Mouse (Mus musculus): Measurements from ENCODE around the gene Man1c1. TPM values are rescaled to one million over a fixed set of nuclear protein-coding genes. Genes with fewer than 3 reads are reported as not detected.
A peak's percentile ranks its signal among the peaks of the same experiment; 100 is the strongest.

Gene Man1c1
- polyA plus RNA-seq, 1 experiment from 2014 or later = 3.3 TPM

GRCm38 (mm10) chr4:134579212-134579611, 124.9 kb downstream of the Man1c1 start:
- peak; percentile 66; the same call in 1 of the 2 replicates for ATAC-seq (ENCODE audit: borderline replicate concordance, extremely low read depth, low FRiP score, low TSS enrichment)
- Histone ChIP-seq H3K27me3 (no peaks in the 10 kb centered on the region), H3K9ac (0 out of 2 replicates have a peak overlapping the region, but pooled peaks have one; percentile 19), H3K4me2 (peak overlapping the region; percentile 44), H3K4me3 (0 out of 2 replicates have a peak overlapping the region, but pooled peaks have one; percentile 4), H3K4me1 (peaks cover 15% of the 10 kb centered on the region), H3K36me3 (no peaks in the 10 kb centered on the region), H3K27ac (no peak overlapping the region), H3K9me3 (no peaks in the 10 kb centered on the region)
- 7% methylated on average over 11 of the region's 11 CpGs for WGBS

DNA sequence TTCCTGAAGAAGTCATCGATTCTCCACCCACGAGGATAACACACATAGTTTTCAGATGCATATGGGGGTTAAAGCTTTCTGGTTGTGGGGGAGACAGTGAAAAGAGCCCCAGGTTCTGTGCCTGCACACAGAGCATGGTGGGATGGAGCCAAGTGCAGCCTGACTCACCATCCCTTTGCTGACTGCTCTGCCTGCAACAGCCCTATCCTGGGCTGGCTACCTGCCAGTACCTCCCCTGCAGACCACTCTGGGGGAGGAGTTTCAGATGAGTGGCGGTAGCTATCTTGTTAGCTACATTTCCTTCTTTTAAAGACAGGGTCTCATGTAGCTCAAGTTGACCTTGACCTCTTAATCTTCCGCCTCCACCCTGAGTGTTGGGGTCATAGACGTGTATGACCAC, 125.7 kb downstream of the Man1c1 start:
- no peak overlapping the region for H3K4me2 ChIP-seq
- H3K27ac ChIP-seq = no peak overlapping the region
- ATAC-seq (ENCODE audit: borderline replicate concordance, extremely low read depth, low FRiP score, low TSS enrichment) = no peak
- no peak overlapping the region for H3K9ac ChIP-seq
- WGBS = 44% methylated on average over 5 of the region's 5 CpGs
- no peak overlapping the region for H3K4me3 ChIP-seq
- no peaks in the 10 kb centered on the region for H3K36me3 ChIP-seq
- H3K27me3 ChIP-seq = no peaks in the 10 kb centered on the region
- peaks cover 15% of the 10 kb centered on the region for H3K4me1 ChIP-seq
- H3K9me3 ChIP-seq = no peaks in the 10 kb centered on the region

DNA sequence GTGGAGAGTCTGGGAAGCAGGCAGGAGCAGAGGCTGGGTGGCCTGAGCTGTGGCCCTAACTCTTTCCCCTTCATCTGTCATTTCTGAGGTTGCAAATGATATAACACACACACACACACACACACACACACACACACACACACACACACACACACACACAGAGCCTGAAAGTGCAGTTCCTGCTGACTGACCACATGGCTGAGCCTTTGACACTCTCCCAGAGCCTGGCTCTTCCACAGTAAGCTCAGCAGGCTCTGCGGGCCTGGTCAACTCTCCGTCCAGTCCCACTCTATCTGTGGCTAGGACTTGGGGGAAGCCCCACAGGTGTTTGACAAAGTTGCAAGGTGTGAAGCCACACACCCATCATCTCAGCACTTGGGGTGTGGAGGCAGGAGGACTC, 126.8 kb downstream of the Man1c1 start:
- no peaks in the 10 kb centered on the region for H3K36me3 ChIP-seq
- H3K9me3 ChIP-seq = no peaks in the 10 kb centered on the region
- H3K4me2 ChIP-seq = no peak overlapping the region
- no peak overlapping the region for H3K4me3 ChIP-seq
- H3K27ac ChIP-seq = no peak overlapping the region
- WGBS = 71% methylated on average over 2 of the region's 2 CpGs
- no peak for ATAC-seq (ENCODE audit: borderline replicate concordance, extremely low read depth, low FRiP score, low TSS enrichment)
- H3K27me3 ChIP-seq = no peaks in the 10 kb centered on the region
- no peak overlapping the region for H3K9ac ChIP-seq
- H3K4me1 ChIP-seq = peaks cover 15% of the 10 kb centered on the region

GRCm38 (mm10) chr4:134575486-134575885, 128.6 kb downstream of the Man1c1 start:
- WGBS = 35% methylated on average over 11 of the region's 11 CpGs
- no peak for ATAC-seq (ENCODE audit: borderline replicate concordance, extremely low read depth, low FRiP score, low TSS enrichment)
- Histone ChIP-seq H3K27me3 (no peaks in the 10 kb centered on the region), H3K4me3 (no peak overlapping the region), H3K9ac (no peak overlapping the region), H3K4me2 (no peak overlapping the region), H3K27ac (no peak overlapping the region), H3K4me1 (peaks cover 15% of the 10 kb centered on the region), H3K9me3 (no peaks in the 10 kb centered on the region), H3K36me3 (no peaks in the 10 kb centered on the region)

DNA sequence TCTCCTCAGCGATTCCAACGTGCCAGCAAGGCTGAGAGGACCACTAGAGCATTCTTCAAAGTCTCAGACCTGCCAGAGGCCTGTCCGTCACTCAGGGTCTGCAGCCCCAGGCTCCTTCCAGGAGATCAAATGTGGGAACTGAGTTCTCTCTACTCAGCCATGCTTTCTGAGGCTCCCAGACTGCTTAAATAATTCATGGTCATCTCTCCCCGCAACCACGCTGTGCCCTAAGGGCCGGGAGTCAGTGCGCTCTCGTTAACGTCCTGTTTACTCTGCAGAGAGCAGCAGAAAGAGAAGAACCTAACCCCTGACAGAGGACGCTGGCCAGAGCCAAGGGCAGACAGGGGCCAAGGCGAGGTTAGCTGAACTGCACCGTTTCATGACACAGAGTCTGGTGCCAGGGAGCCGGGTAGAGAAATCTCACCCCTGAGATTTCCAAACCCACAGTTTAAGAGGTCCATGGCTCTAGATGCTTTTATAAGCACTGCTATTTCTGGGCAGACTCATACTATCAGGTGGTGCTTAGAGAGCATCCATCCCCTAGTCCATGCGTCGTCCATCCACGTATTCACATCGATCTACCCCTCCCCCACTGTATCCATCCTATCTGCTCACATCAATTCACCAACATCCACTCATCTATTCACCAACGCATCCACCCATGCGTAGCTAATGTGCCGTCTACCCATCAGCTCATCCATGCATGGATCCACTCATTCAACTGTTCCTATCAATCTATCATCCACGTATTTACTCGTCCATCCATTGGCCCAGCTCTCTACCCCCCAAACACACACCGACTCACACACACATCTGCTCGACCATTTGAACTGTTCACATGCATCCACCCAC, 131.4 kb downstream of the Man1c1 start:
- Histone ChIP-seq H3K9me3 (no peaks in the 10 kb centered on the region), H3K4me2 (no peak overlapping the region), H3K4me1 (peaks cover 6% of the 10 kb centered on the region), H3K4me3 (no peak overlapping the region), H3K27ac (no peak overlapping the region), H3K9ac (no peak overlapping the region), H3K27me3 (no peaks in the 10 kb centered on the region), H3K36me3 (no peaks in the 10 kb centered on the region)
- ATAC-seq (ENCODE audit: borderline replicate concordance, extremely low read depth, low FRiP score, low TSS enrichment) = no peak
- 79% methylated on average over 24 of the region's 24 CpGs for WGBS

DNA sequence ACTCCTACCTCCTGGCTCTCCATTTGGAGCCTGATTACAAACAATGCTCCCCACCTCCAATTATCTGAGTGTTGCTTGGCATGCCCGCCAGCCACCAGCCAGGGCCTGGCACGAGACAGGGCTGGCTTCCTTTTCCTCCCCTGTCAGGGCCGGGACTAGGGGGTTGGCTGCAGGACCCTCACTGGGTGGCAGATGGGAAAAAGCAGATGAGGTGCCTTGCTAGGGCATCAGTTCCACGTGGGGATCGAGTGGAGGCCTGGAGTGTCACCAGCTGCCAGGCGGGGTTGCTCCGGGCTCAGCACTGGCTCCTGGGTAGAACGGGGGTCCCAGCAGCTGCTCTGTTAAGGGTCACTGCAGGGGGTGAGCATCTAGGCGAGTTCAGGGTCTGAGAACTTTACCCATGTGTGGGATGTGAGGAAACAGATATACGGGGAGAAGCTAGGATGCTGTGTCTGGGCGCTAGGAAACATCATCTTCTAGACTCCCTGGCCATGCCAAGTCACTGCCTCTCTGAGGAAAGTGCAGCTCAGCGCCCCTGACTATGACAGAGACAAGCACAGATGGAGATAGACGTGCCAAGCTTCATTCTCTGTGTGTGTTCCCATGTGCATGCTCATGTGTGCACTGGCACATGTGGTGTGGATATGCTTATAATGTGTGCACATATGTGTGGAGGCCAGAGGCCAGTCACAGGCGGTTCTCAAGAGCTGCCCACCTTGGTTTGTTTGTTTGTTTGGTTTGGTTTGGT, 133.2 kb downstream of the Man1c1 start:
- ATAC-seq (ENCODE audit: borderline replicate concordance, extremely low read depth, low FRiP score, low TSS enrichment) = no peak
- Histone ChIP-seq H3K9ac (no peak overlapping the region), H3K27me3 (no peaks in the 10 kb centered on the region), H3K4me1 (peaks cover 10% of the 10 kb centered on the region), H3K27ac (no peak overlapping the region), H3K4me3 (no peak overlapping the region), H3K9me3 (no peaks in the 10 kb centered on the region), H3K36me3 (no peaks in the 10 kb centered on the region), H3K4me2 (no peak overlapping the region)
- 71% methylated on average over 14 of the region's 14 CpGs for WGBS

GRCm38 (mm10) chr4:134569831-134570230, 134.3 kb downstream of the Man1c1 start:
- ATAC-seq (ENCODE audit: borderline replicate concordance, extremely low read depth, low FRiP score, low TSS enrichment) = no peak

GRCm38 (mm10) chr4:134569205-134569604, 134.9 kb downstream of the Man1c1 start:
- Histone ChIP-seq H3K27me3 (no peaks in the 10 kb centered on the region), H3K4me3 (no peak overlapping the region), H3K4me2 (no peak overlapping the region), H3K36me3 (no peaks in the 10 kb centered on the region), H3K4me1 (peaks cover 10% of the 10 kb centered on the region), H3K27ac (no peak overlapping the region), H3K9me3 (no peaks in the 10 kb centered on the region), H3K9ac (no peak overlapping the region)
- 78% methylated on average over 6 of the region's 6 CpGs for WGBS
- no peak for ATAC-seq (ENCODE audit: borderline replicate concordance, extremely low read depth, low FRiP score, low TSS enrichment)

More at GRCm38 (mm10) chr4:134569831-134570230, 134.3 kb downstream of the Man1c1 start:
- Histone ChIP-seq H3K4me2 (no peak overlapping the region), H3K9ac (no peak overlapping the region), H3K27ac (no peak overlapping the region), H3K27me3 (no peaks in the 10 kb centered on the region), H3K4me1 (peaks cover 10% of the 10 kb centered on the region), H3K4me3 (no peak overlapping the region), H3K36me3 (no peaks in the 10 kb centered on the region), H3K9me3 (no peaks in the 10 kb centered on the region)
- 71% methylated on average over 8 of the region's 8 CpGs for WGBS

- Histone ChIP-seq H3K36me3 (no peaks in the 10 kb centered on the region), H3K9me3 (no peaks in the 10 kb centered on the region), H3K4me2 (peak overlapping the region; percentile 8; the same call in 1 of the 2 replicates), H3K27ac (no peak overlapping the region), H3K9ac (no peak overlapping the region), H3K4me1 (peaks cover 10% of the 10 kb centered on the region), H3K4me3 (no peak overlapping the region), H3K27me3 (no peaks in the 10 kb centered on the region)
- WGBS = 28% methylated on average over 19 of the region's 19 CpGs
- peak; percentile 50 for ATAC-seq (ENCODE audit: borderline replicate concordance, extremely low read depth, low FRiP score, low TSS enrichment)
Observed at GRCm38 (mm10) chr4:134567377-134568226, 136.5 kb downstream of the Man1c1 start.

DNA sequence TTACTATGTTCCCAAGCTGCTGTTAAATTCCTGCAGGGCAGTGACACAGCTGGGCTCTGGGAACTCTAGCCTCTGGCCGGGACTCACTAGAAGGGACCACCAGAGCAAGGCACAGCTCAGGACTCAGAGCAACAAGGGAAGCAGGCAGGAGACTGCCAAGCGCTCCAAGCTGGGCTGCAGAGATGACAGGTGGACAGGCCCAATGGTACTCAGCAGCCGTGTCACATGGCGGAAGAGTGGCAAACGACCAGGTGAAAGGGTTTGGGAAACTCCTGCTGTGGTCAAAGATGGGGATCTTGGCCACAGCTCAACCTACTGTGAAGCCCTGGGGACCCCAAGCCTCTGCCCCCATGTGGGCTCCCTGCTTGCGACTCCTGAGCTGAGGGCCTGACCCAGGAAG, 140.0 kb downstream of the Man1c1 start:
- no peaks in the 10 kb centered on the region for H3K27me3 ChIP-seq
- H3K36me3 ChIP-seq = no peaks in the 10 kb centered on the region
- 79% methylated on average over 6 of the region's 6 CpGs for WGBS
- H3K9ac ChIP-seq = no peak overlapping the region
- no peak overlapping the region for H3K4me2 ChIP-seq
- ATAC-seq (ENCODE audit: borderline replicate concordance, extremely low read depth, low FRiP score, low TSS enrichment) = no peak
- peaks cover 10% of the 10 kb centered on the region for H3K4me1 ChIP-seq
- no peak overlapping the region for H3K4me3 ChIP-seq
- H3K27ac ChIP-seq = no peak overlapping the region
- H3K9me3 ChIP-seq = no peaks in the 10 kb centered on the region

GRCm38 (mm10) chr4:134563624-134564023, 140.5 kb downstream of the Man1c1 start:
- H3K36me3 ChIP-seq = no peaks in the 10 kb centered on the region
- no peak overlapping the region for H3K27ac ChIP-seq
- 75% methylated on average over 16 of the region's 16 CpGs for WGBS
- H3K4me1 ChIP-seq = peaks cover 10% of the 10 kb centered on the region
- no peak overlapping the region for H3K4me3 ChIP-seq
- no peaks in the 10 kb centered on the region for H3K27me3 ChIP-seq
- no peaks in the 10 kb centered on the region for H3K9me3 ChIP-seq
- no peak overlapping the region for H3K4me2 ChIP-seq
- H3K9ac ChIP-seq = no peak overlapping the region
- ATAC-seq (ENCODE audit: borderline replicate concordance, extremely low read depth, low FRiP score, low TSS enrichment) = no peak

All from lung, embryonic 15.5 days (tissue).